ENCODE assay signal across 1 mouse cellular context in genomic region chr1:132533840-132534239, GRCm38 (mm10).
A peak's percentile ranks its signal among the peaks of the same experiment; 100 is the strongest.
TF ChIP-seq lines count a peak whose summit lies in the region.

No protein-coding gene starts in this region.

TF ChIP-seq in CH12.LX, 34 proteins besides CTCF, POLR2A, EP300 and RAD21 (continued from another document):
- TF ChIP-seq SIN3A (IDR thresholded peaks at IDR 0.05; ENCODE audit: low read length) (no peak), JUND (conservative IDR thresholded peaks at IDR 0.05; ENCODE audit: low read depth, low read length) (no peak), CHD1 (IDR thresholded peaks at IDR 0.05; ENCODE audit: low read depth, low read length) (no peak), ZKSCAN1 (IDR thresholded peaks at IDR 0.05; ENCODE audit: borderline replicate concordance, low read depth, low read length) (no peak), ZMIZ1 (IDR thresholded peaks at IDR 0.05; ENCODE audit: low read depth, low read length) (no peak), TCF12 (IDR thresholded peaks at IDR 0.05; ENCODE audit: low read depth, low read length) (peak; percentile 96), GABPA (IDR thresholded peaks at IDR 0.05; ENCODE audit: insufficient replicate concordance, low read depth, low read length) (no peak), MAZ (IDR thresholded peaks at IDR 0.05; ENCODE audit: low read depth, low read length) (peak; percentile 77), USF2 (conservative IDR thresholded peaks at IDR 0.05; ENCODE audit: low read depth, low read length) (no peak), POLR2AphosphoS2 (IDR thresholded peaks at IDR 0.05; ENCODE audit: low read depth, low read length) (no peak), KAT2A (IDR thresholded peaks at IDR 0.05; ENCODE audit: insufficient replicate concordance, low read length) (no peak), MAX (IDR thresholded peaks at IDR 0.05; ENCODE audit: low read length) (no peak), UBTF (IDR thresholded peaks at IDR 0.05; ENCODE audit: low read depth, low read length) (no peak), RCOR1 (conservative IDR thresholded peaks at IDR 0.05; ENCODE audit: low read depth, low read length) (no peak), USF1 (IDR thresholded peaks at IDR 0.05; ENCODE audit: low read depth, low read length) (no peak), ZC3H11A (IDR thresholded peaks at IDR 0.05; ENCODE audit: low read depth, low read length) (no peak), MEF2A (IDR thresholded peaks at IDR 0.05; ENCODE audit: borderline replicate concordance, low read depth, low read length) (0 out of 2 replicates have a peak, but pooled peaks have one; percentile 46), SMC3 (IDR thresholded peaks at IDR 0.05; ENCODE audit: low read depth, low read length) (no peak), ETS1 (conservative IDR thresholded peaks at IDR 0.05; ENCODE audit: low read depth, low read length) (peak; percentile 66; the same call in 1 of the 2 replicates), MXI1 (IDR thresholded peaks at IDR 0.05; ENCODE audit: low read depth, low read length) (no peak), ZNF384 (IDR thresholded peaks at IDR 0.05; ENCODE audit: low read depth, low read length) (no peak), IRF4 (IDR thresholded peaks at IDR 0.05; ENCODE audit: low read depth, low read length) (peak; percentile 85), MYC (IDR thresholded peaks at IDR 0.05; ENCODE audit: low read depth, low read length) (no peak), CHD2 (IDR thresholded peaks at IDR 0.05; ENCODE audit: low read length) (peak; percentile 69), PAX5 (IDR thresholded peaks at IDR 0.05; ENCODE audit: low read length) (no peak), NRF1 (IDR thresholded peaks at IDR 0.05; ENCODE audit: low read depth, low read length) (no peak), NELFE (IDR thresholded peaks at IDR 0.05; ENCODE audit: low read depth, low read length) (no peak), TBP (conservative IDR thresholded peaks at IDR 0.05; ENCODE audit: low read depth, low read length) (no peak), JUN (IDR thresholded peaks at IDR 0.05; ENCODE audit: insufficient read depth, low read depth, low read length) (no peak), MAFK (IDR thresholded peaks at IDR 0.05; ENCODE audit: insufficient replicate concordance, low read length) (no peak), BHLHE40 (IDR thresholded peaks at IDR 0.05; ENCODE audit: low read depth, low read length) (peak; percentile 58; the same call in 1 of the 2 replicates), E2F4 (IDR thresholded peaks at IDR 0.05; ENCODE audit: insufficient replicate concordance, low read depth, low read length) (no peak)
